Mouse (Mus musculus): ENCODE measurements around the gene Jmjd4. TPM values are rescaled to one million over a fixed set of nuclear protein-coding genes. Genes with fewer than 3 reads are reported as not detected.
A peak's percentile ranks its signal among the peaks of the same experiment; 100 is the strongest.

The Jmjd4 gene
- polyA plus RNA-seq, 1 experiment from 2014 or later: 5.4 TPM

DNA sequence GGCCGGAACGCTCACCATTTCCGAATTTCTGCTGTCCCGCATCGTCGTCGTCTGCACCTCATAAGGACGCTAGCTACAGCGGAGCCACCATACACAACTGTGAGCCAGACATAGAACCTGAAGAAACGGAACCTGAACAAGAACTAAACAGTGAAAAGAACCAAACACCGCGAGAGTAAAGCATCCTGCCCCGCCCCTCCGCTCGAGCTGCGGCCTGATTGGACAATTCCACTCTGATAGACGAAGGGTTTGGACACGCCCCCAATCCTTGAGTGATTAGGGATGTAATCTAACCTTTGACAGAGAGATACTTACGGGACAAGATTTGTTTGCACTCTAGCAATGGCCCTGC, 22.5 kb downstream of the Jmjd4 start, which contains the start of gene Zfp867:
TSS of gene Zfp867 (minus strand) at position 149 of the 352 bp plus-strand sequence.
- Histone ChIP-seq H3K27me3 (ENCODE audit: control insufficient read depth, insufficient read depth, low read length) (no peaks in the 10 kb centered on the region), H3K9me3 (ENCODE audit: control insufficient read depth, low read length) (no peaks in the 10 kb centered on the region), H3K36me3 (ENCODE audit: control insufficient read depth, insufficient read depth, low read length) (no peaks in the 10 kb centered on the region), H3K4me2 (replicated peaks; ENCODE audit: low read depth) (peak within 1 kb of the TSS; percentile 94), H3K4me3 (ENCODE audit: low read depth, low read length) (peak within 1 kb of the TSS; percentile 82), H3K9ac (ENCODE audit: low read length) (peak within 1 kb of the TSS; percentile 89), H3K4me1 (replicated peaks; ENCODE audit: control insufficient read depth, insufficient read depth) (no peaks in the 10 kb centered on the region; the same call in 1 of the 2 replicates), H3K27ac (replicated peaks) (peak within 1 kb of the TSS; percentile 85)
- 0% methylated on average over 19 of the region's 19 CpGs for WGBS
- ATAC-seq (ENCODE audit: low FRiP score, low TSS enrichment) (peak; percentile 89), DNase-seq (ENCODE audit: low spot score) (peak; percentile 90)
- no peak for TF ChIP-seq EP300 (optimal IDR thresholded peaks at IDR 0.05)
- TF ChIP-seq CTCF (IDR thresholded peaks at IDR 0.05; ENCODE audit: low read depth): no peak

DNA sequence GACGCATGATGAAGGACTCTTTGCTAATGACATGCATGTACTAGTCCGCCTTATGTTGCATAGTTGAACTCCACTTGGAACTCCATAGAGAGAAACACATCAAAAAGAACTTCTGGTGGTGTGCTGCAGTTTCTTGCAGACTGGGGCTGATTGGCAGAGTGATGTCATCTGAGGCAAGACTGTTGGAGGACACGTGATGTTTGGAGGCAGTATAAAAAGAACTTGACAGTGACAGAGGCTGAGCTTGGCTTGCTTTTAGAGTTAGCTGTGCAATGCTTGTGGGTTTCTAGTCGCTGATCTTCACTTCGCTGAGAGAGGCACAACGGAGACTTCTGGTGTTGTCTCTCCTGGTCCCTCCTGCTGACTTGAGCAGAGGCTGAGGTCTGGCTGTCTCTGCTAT, 27.4 kb downstream of the Jmjd4 start:
- 60% methylated on average over 6 of the region's 6 CpGs for WGBS
- Histone ChIP-seq H3K27me3 (ENCODE audit: control insufficient read depth, insufficient read depth, low read length) (no peaks in the 10 kb centered on the region), H3K4me2 (replicated peaks; ENCODE audit: low read depth) (no peak overlapping the region), H3K9ac (ENCODE audit: low read length) (no peak overlapping the region), H3K9me3 (ENCODE audit: control insufficient read depth, low read length) (no peaks in the 10 kb centered on the region), H3K27ac (replicated peaks) (no peak overlapping the region), H3K36me3 (ENCODE audit: control insufficient read depth, insufficient read depth, low read length) (no peaks in the 10 kb centered on the region), H3K4me1 (replicated peaks; ENCODE audit: control insufficient read depth, insufficient read depth) (no peaks in the 10 kb centered on the region), H3K4me3 (ENCODE audit: low read depth, low read length) (no peak overlapping the region)
- TF ChIP-seq CTCF (IDR thresholded peaks at IDR 0.05; ENCODE audit: low read depth) (no peak), EP300 (optimal IDR thresholded peaks at IDR 0.05) (no peak)
- ATAC-seq (ENCODE audit: low FRiP score, low TSS enrichment) (no peak), DNase-seq (ENCODE audit: low spot score) (no peak)

DNA sequence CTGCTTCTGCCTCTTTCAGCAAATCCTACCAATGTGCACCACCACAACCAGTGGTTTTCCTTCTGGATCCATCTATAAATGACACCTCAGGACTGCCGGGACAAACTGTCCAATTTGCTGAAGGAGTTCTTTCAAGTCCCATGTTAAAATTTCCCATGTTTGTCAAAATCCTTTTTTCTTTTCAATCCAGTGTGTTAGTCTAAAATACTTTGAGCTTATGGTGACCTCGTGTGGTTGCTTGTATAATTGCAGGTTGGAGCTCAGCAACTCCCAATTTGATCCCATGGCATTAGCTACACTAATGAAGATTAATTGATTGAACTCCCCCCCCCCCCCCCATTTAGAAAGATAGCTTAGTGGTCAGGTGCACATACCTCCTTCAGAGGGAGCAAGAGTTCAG, 33.4 kb downstream of the Jmjd4 start:
- WGBS: 6% methylated on average over 2 of the region's 2 CpGs
- no peaks in the 10 kb centered on the region for H3K4me1 ChIP-seq (replicated peaks; ENCODE audit: control insufficient read depth, insufficient read depth)
- no peaks in the 10 kb centered on the region for H3K9me3 ChIP-seq (ENCODE audit: control insufficient read depth, low read length)
- ATAC-seq (ENCODE audit: low FRiP score, low TSS enrichment) (no peak), DNase-seq (ENCODE audit: low spot score) (peak; percentile 53)
- H3K27ac ChIP-seq (replicated peaks): no peak overlapping the region
- H3K9ac ChIP-seq (ENCODE audit: low read length): no peak overlapping the region
- peaks cover 14% of the 10 kb centered on the region for H3K36me3 ChIP-seq (ENCODE audit: control insufficient read depth, insufficient read depth, low read length)
- TF ChIP-seq EP300 (optimal IDR thresholded peaks at IDR 0.05) (no peak), CTCF (IDR thresholded peaks at IDR 0.05; ENCODE audit: low read depth) (peak; percentile 84)
- H3K4me2 ChIP-seq (replicated peaks; ENCODE audit: low read depth): no peak overlapping the region
- no peak overlapping the region for H3K4me3 ChIP-seq (ENCODE audit: low read depth, low read length)
- H3K27me3 ChIP-seq (ENCODE audit: control insufficient read depth, insufficient read depth, low read length): no peaks in the 10 kb centered on the region

DNA sequence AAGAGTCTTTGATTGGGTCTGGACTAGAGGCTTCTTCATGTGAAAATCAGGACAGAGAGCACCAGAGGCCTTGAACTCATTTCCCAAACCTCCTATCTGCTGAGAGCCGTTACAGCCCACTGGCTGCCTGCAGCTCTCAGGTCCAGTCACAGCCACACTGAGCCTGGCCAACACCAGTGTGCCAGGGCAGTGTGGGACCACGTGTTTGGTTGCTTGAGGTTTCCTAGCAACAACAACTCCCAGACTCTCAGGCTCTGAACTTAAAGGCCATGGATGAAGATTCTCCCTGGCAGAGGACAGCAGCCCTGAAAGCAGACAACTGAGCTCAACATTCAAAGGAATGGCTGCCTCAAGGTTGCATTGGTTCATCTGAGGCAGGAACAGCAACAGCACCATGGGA, 35.8 kb downstream of the Jmjd4 start:
- Histone ChIP-seq H3K4me1 (replicated peaks; ENCODE audit: control insufficient read depth, insufficient read depth) (no peaks in the 10 kb centered on the region), H3K9me3 (ENCODE audit: control insufficient read depth, low read length) (no peaks in the 10 kb centered on the region), H3K27me3 (ENCODE audit: control insufficient read depth, insufficient read depth, low read length) (no peaks in the 10 kb centered on the region), H3K27ac (replicated peaks) (no peak overlapping the region), H3K4me3 (ENCODE audit: low read depth, low read length) (no peak overlapping the region), H3K9ac (ENCODE audit: low read length) (no peak overlapping the region), H3K4me2 (replicated peaks; ENCODE audit: low read depth) (no peak overlapping the region), H3K36me3 (ENCODE audit: control insufficient read depth, insufficient read depth, low read length) (peaks cover 14% of the 10 kb centered on the region)
- DNase-seq (ENCODE audit: low spot score) (no peak), ATAC-seq (ENCODE audit: low FRiP score, low TSS enrichment) (no peak)
- TF ChIP-seq CTCF (IDR thresholded peaks at IDR 0.05; ENCODE audit: low read depth) (no peak), EP300 (optimal IDR thresholded peaks at IDR 0.05) (no peak)
- WGBS: 65% methylated on average over 2 of the region's 2 CpGs

DNA sequence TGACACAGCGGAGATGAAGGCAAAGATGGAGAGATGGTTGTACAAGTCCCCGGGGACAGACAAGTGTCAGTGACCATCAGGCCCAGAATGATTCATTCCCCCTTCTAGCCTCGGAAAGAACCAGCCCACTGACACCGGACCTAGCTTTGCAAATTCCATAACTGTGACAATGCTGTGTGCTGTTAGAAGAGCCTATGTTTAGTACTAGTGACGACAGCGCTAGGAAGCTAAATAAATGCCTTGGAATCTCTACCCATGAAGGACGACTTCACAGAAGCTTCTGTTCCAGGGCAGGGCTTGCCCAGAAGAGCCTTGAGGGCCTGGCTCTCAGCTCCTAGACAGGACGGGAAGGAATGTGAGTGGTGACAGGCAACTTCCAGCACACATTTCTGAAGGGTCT, 36.4 kb downstream of the Jmjd4 start:
- Histone ChIP-seq H3K4me1 (replicated peaks; ENCODE audit: control insufficient read depth, insufficient read depth) (no peaks in the 10 kb centered on the region), H3K27ac (replicated peaks) (no peak overlapping the region), H3K9me3 (ENCODE audit: control insufficient read depth, low read length) (no peaks in the 10 kb centered on the region), H3K36me3 (ENCODE audit: control insufficient read depth, insufficient read depth, low read length) (peaks cover 14% of the 10 kb centered on the region), H3K9ac (ENCODE audit: low read length) (no peak overlapping the region), H3K27me3 (ENCODE audit: control insufficient read depth, insufficient read depth, low read length) (no peaks in the 10 kb centered on the region), H3K4me2 (replicated peaks; ENCODE audit: low read depth) (no peak overlapping the region), H3K4me3 (ENCODE audit: low read depth, low read length) (no peak overlapping the region)
- WGBS: 77% methylated on average over 8 of the region's 8 CpGs
- DNase-seq (ENCODE audit: low spot score) (no peak), ATAC-seq (ENCODE audit: low FRiP score, low TSS enrichment) (no peak)
- TF ChIP-seq EP300 (optimal IDR thresholded peaks at IDR 0.05): no peak

DNA sequence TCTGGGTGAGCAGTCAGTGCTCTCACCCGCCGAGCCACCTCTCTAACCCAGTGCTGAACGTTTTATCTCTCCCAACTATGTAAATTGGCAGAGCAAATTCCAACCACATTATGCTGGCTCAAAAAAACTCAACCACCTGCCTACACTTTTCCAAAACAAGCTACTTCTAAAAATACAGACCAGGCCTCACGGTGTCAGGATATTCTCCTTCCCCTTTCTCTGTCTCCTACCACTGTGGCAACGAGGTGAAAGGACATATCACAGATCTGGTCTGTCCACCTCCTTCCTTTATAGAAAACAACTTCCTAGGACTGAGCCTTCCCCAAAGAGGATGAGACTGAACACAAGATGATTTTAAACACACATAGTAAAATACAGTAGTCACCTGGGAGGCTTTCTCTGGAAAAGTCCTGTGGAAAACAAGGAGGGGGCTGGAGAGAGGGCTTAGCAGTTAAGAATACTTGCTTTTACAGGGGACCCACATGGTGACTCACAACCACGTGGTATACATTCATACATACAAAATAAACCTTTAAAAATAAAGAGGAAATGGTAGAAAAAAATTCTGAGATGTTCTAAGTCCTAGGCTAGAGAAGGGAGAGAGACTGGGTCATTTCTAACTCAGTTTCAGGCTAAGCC, 46.9 kb downstream of the Jmjd4 start:
- Histone ChIP-seq H3K27ac (replicated peaks) (no peak overlapping the region), H3K9ac (ENCODE audit: low read length) (no peak overlapping the region), H3K4me1 (replicated peaks; ENCODE audit: control insufficient read depth, insufficient read depth) (no peaks in the 10 kb centered on the region), H3K4me3 (ENCODE audit: low read depth, low read length) (no peak overlapping the region), H3K27me3 (ENCODE audit: control insufficient read depth, insufficient read depth, low read length) (no peaks in the 10 kb centered on the region), H3K4me2 (replicated peaks; ENCODE audit: low read depth) (no peak overlapping the region), H3K36me3 (ENCODE audit: control insufficient read depth, insufficient read depth, low read length) (peaks cover 36% of the 10 kb centered on the region), H3K9me3 (ENCODE audit: control insufficient read depth, low read length) (no peaks in the 10 kb centered on the region)
- WGBS: 78% methylated on average over 6 of the region's 6 CpGs
- TF ChIP-seq EP300 (optimal IDR thresholded peaks at IDR 0.05): no peak
- no peak for TF ChIP-seq CTCF (IDR thresholded peaks at IDR 0.05; ENCODE audit: low read depth)
- DNase-seq (ENCODE audit: low spot score): no peak
- no peak for ATAC-seq (ENCODE audit: low FRiP score, low TSS enrichment)
